Mouse (Mus musculus) lung, postnatal 14 days (tissue): ENCODE measurements at regions not wholly inside any gene's neighbourhood (a gene's known extent, or its start where the extent isn't known, plus 50 kb on each side); places are given as distances from the start of the nearest gene placed in this dataset.

Experiments used
- DNase-seq: peaks from one replicate; pipeline ENCODE4 v3.0.0; 2021

GRCm38 (mm10) chr8:118023451-118023850 lies 221.7 kb upstream of the Mphosph6 start:
- DNase-seq = no peak

GRCm38 (mm10) chr8:118021978-118022377 lies 220.2 kb upstream of the Mphosph6 start:
- no peak for DNase-seq

- no peak for DNase-seq
Measured at GRCm38 (mm10) chr8:118017261-118017660, 215.5 kb upstream of the Mphosph6 start.

- DNase-seq = no peak
Measured at GRCm38 (mm10) chr8:118005186-118005585, 203.4 kb upstream of the Mphosph6 start.

GRCm38 (mm10) chr8:118004391-118004851 lies 202.7 kb upstream of the Mphosph6 start:
- DNase-seq = no peak

- no peak for DNase-seq
Measured at GRCm38 (mm10) chr8:118001138-118001537, 199.4 kb upstream of the Mphosph6 start.

- DNase-seq = no peak
Measured at GRCm38 (mm10) chr8:117991826-117992225, 190.1 kb upstream of the Mphosph6 start.

- DNase-seq = no peak
Measured at GRCm38 (mm10) chr8:117988781-117989180, 187.0 kb upstream of the Mphosph6 start.

GRCm38 (mm10) chr8:117968306-117968705 lies 166.6 kb upstream of the Mphosph6 start:
- DNase-seq = no peak

- DNase-seq = no peak
Measured at GRCm38 (mm10) chr8:117966556-117966955, 164.8 kb upstream of the Mphosph6 start.

GRCm38 (mm10) chr8:117963426-117963825 lies 161.7 kb upstream of the Mphosph6 start:
- DNase-seq = no peak

GRCm38 (mm10) chr8:117962666-117963065 lies 160.9 kb upstream of the Mphosph6 start:
- DNase-seq = no peak

- DNase-seq = no peak
Measured at GRCm38 (mm10) chr8:117959501-117959900, 157.8 kb upstream of the Mphosph6 start.

- DNase-seq = no peak
Measured at GRCm38 (mm10) chr8:117958914-117959313, 157.2 kb upstream of the Mphosph6 start.

GRCm38 (mm10) chr8:117951656-117952055 lies 149.9 kb upstream of the Mphosph6 start:
- DNase-seq = no peak

GRCm38 (mm10) chr8:117946540-117946939 lies 144.8 kb upstream of the Mphosph6 start:
- DNase-seq = no peak

- no peak for DNase-seq
Measured at GRCm38 (mm10) chr8:117934566-117935094, 132.9 kb upstream of the Mphosph6 start.

GRCm38 (mm10) chr8:117930687-117931086 lies 128.9 kb upstream of the Mphosph6 start:
- peak; percentile 19 for DNase-seq

- DNase-seq = no peak
Measured at GRCm38 (mm10) chr8:117929606-117930005, 127.9 kb upstream of the Mphosph6 start.

- no peak for DNase-seq
Measured at GRCm38 (mm10) chr8:117923296-117923695, 121.6 kb upstream of the Mphosph6 start.

- DNase-seq = no peak
Measured at GRCm38 (mm10) chr8:117903052-117903451, 101.3 kb upstream of the Mphosph6 start.

- no peak for DNase-seq
Measured at GRCm38 (mm10) chr8:117899892-117900291, 98.1 kb upstream of the Mphosph6 start.

- DNase-seq = peak; percentile 7
Measured at GRCm38 (mm10) chr8:117898015-117898414, 96.3 kb upstream of the Mphosph6 start.

- DNase-seq = no peak
Measured at GRCm38 (mm10) chr8:117894861-117895260, 93.1 kb upstream of the Mphosph6 start.

- no peak for DNase-seq
Measured at GRCm38 (mm10) chr8:117890211-117890610, 88.5 kb upstream of the Mphosph6 start.
